Mouse (Mus musculus): ENCODE data around the gene H2-K1. TPM values are rescaled to one million over a fixed set of nuclear protein-coding genes. Genes with fewer than 3 reads are reported as not detected.
A peak's percentile ranks its signal among the peaks of the same experiment; 100 is the strongest.

H2-K1 gene
- polyA plus RNA-seq, 2 experiments = 25.5 to 27.0 TPM

- Histone ChIP-seq H3K36me3 (ENCODE audit: control insufficient read depth, insufficient read depth, low read length) (peaks cover 41% of the 10 kb centered on the region), H3K4me1 (ENCODE audit: control insufficient read depth, insufficient read depth, low read length) (peaks cover 37% of the 10 kb centered on the region), H3K9ac (ENCODE audit: low read depth, low read length, severe bottlenecking) (no peak overlapping the region), H3K4me2 (replicated peaks; ENCODE audit: low read depth, low read length, severe bottlenecking) (peak overlapping the region; percentile 94; the same call in 1 of the 2 replicates), H3K27ac (replicated peaks; ENCODE audit: low read depth, low read length) (no peak overlapping the region), H3K27me3 (ENCODE audit: control insufficient read depth, insufficient read depth, low read length) (no peaks in the 10 kb centered on the region), H3K4me3 (replicated peaks; ENCODE audit: low read length) (peak overlapping the region; percentile 91; the same call in 1 of the 2 replicates), H3K9me3 (ENCODE audit: control insufficient read depth, low read length) (no peaks in the 10 kb centered on the region)
- DNase-seq (ENCODE audit: low spot score) (no peak), ATAC-seq (ENCODE audit: low FRiP score, low read depth) (no peak)
- no peak for TF ChIP-seq POLR2A (IDR thresholded peaks at IDR 0.05; ENCODE audit: borderline replicate concordance, extremely low read depth, insufficient read depth, insufficient read length)
- WGBS = 33% methylated on average over 2 of the region's 2 CpGs
Measured at GRCm38 (mm10) chr17:34026221-34026620, 26.1 kb upstream of the H2-K1 start.

- peaks cover 37% of the 10 kb centered on the region for H3K4me1 ChIP-seq (ENCODE audit: control insufficient read depth, insufficient read depth, low read length)
- ATAC-seq (ENCODE audit: low FRiP score, low read depth) (no peak), DNase-seq (ENCODE audit: low spot score) (no peak)
- H3K36me3 ChIP-seq (ENCODE audit: control insufficient read depth, insufficient read depth, low read length) = peaks cover 45% of the 10 kb centered on the region
- H3K9me3 ChIP-seq (ENCODE audit: control insufficient read depth, low read length) = no peaks in the 10 kb centered on the region
- H3K27me3 ChIP-seq (ENCODE audit: control insufficient read depth, insufficient read depth, low read length) = no peaks in the 10 kb centered on the region
- no peak overlapping the region for H3K27ac ChIP-seq (replicated peaks; ENCODE audit: low read depth, low read length)
- H3K4me3 ChIP-seq (replicated peaks; ENCODE audit: low read length) = peak overlapping the region; percentile 91
- no peak for TF ChIP-seq POLR2A (IDR thresholded peaks at IDR 0.05; ENCODE audit: borderline replicate concordance, extremely low read depth, insufficient read depth, insufficient read length)
- no peak overlapping the region for H3K9ac ChIP-seq (ENCODE audit: low read depth, low read length, severe bottlenecking)
- 26% methylated on average over 7 of the region's 7 CpGs for WGBS
- H3K4me2 ChIP-seq (replicated peaks; ENCODE audit: low read depth, low read length, severe bottlenecking) = peak overlapping the region; percentile 94
Measured at GRCm38 (mm10) chr17:34025756-34026151, 25.6 kb upstream of the H2-K1 start.

DNA sequence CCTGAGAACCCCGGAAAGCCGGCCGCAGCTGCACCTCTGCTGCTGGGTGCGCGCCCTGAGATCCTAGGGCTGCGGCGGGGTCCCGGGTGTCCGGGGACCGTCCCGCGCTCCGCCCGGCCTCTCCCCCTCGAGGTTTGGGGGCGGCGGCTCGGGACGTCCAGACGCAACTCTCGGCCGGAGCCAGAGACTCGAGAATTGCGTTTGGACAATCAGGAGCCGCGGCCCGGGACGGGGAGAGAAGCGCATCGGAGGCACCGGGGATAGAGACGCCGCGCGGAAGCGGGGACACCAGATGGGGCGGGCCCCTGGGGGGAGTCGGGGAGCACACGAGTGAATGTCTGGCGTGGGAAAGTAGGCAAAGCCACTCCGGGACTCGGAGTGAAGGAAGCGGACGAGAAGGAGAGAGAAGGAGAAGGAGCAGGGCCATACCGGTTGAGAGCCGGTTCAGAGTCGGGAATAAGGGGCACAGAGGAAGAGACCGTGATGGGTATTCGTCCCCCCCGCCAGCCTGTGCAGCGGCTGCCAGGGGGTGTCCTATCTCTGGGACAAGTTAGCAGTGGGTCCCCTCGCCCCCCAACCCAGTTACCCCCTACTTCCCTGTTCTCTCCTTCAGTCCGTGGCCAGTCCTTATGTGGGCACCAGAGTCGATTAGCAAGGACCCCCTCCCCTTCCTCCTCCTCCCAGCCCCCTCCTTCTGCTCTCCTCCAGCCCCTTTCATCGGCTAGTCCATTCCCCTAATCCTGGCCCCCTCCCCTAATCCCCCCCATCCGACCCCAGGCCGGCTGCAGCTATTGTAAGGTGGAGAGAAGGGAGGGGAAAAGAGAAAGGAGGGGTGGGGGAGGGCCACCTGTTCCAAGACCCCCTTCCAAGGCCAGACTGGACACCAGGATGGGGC is 25.0 kb upstream of the H2-K1 start:
- 3% methylated on average over 36 of the region's 57 CpGs for WGBS
- H3K9me3 ChIP-seq (ENCODE audit: control insufficient read depth, low read length) = no peaks in the 10 kb centered on the region
- H3K9ac ChIP-seq (ENCODE audit: low read depth, low read length, severe bottlenecking) = peak overlapping the region; percentile 89
- peak overlapping the region; percentile 91 for H3K4me3 ChIP-seq (replicated peaks; ENCODE audit: low read length)
- H3K36me3 ChIP-seq (ENCODE audit: control insufficient read depth, insufficient read depth, low read length) = peaks cover 43% of the 10 kb centered on the region
- peak overlapping the region; percentile 92 for H3K27ac ChIP-seq (replicated peaks; ENCODE audit: low read depth, low read length)
- peak; percentile 1; the same call in 1 of the 2 replicates for ATAC-seq (ENCODE audit: low FRiP score, low read depth)
- peaks cover 33% of the 10 kb centered on the region for H3K4me1 ChIP-seq (ENCODE audit: control insufficient read depth, insufficient read depth, low read length)
- H3K4me2 ChIP-seq (replicated peaks; ENCODE audit: low read depth, low read length, severe bottlenecking) = peak overlapping the region; percentile 94
- DNase-seq (ENCODE audit: low spot score) = no peak
- TF ChIP-seq POLR2A (IDR thresholded peaks at IDR 0.05; ENCODE audit: borderline replicate concordance, extremely low read depth, insufficient read depth, insufficient read length) = no peak
- no peaks in the 10 kb centered on the region for H3K27me3 ChIP-seq (ENCODE audit: control insufficient read depth, insufficient read depth, low read length)

GRCm38 (mm10) chr17:34024317-34024821 is 24.2 kb upstream of the H2-K1 start, which contains the start of gene Ring1:
TSS of gene Ring1 (minus strand) at chr17:34024680.
- Histone ChIP-seq H3K4me3 (replicated peaks; ENCODE audit: low read length) (peak within 1 kb of the TSS; percentile 91), H3K9me3 (ENCODE audit: control insufficient read depth, low read length) (no peaks in the 10 kb centered on the region), H3K27ac (replicated peaks; ENCODE audit: low read depth, low read length) (peak within 1 kb of the TSS; percentile 92), H3K36me3 (ENCODE audit: control insufficient read depth, insufficient read depth, low read length) (peaks cover 35% of the 10 kb centered on the region), H3K27me3 (ENCODE audit: control insufficient read depth, insufficient read depth, low read length) (no peaks in the 10 kb centered on the region), H3K4me2 (replicated peaks; ENCODE audit: low read depth, low read length, severe bottlenecking) (peak within 1 kb of the TSS; percentile 94), H3K4me1 (ENCODE audit: control insufficient read depth, insufficient read depth, low read length) (peaks cover 27% of the 10 kb centered on the region), H3K9ac (ENCODE audit: low read depth, low read length, severe bottlenecking) (peak within 1 kb of the TSS; percentile 89)
- DNase-seq (ENCODE audit: low spot score) (peak; percentile 82), ATAC-seq (ENCODE audit: low FRiP score, low read depth) (peak; percentile 83)
- TF ChIP-seq POLR2A (IDR thresholded peaks at IDR 0.05; ENCODE audit: borderline replicate concordance, extremely low read depth, insufficient read depth, insufficient read length) = peak; percentile 82; the same call in 1 of the 2 replicates
- WGBS = 0% methylated on average over 19 of the region's 58 CpGs

- peaks cover 27% of the 10 kb centered on the region for H3K4me1 ChIP-seq (ENCODE audit: control insufficient read depth, insufficient read depth, low read length)
- no peak for ATAC-seq (ENCODE audit: low FRiP score, low read depth)
- WGBS = 69% methylated on average over 9 of the region's 9 CpGs
- H3K27ac ChIP-seq (replicated peaks; ENCODE audit: low read depth, low read length) = no peak overlapping the region
- DNase-seq (ENCODE audit: low spot score) = no peak
- H3K9me3 ChIP-seq (ENCODE audit: control insufficient read depth, low read length) = no peaks in the 10 kb centered on the region
- H3K9ac ChIP-seq (ENCODE audit: low read depth, low read length, severe bottlenecking) = peak overlapping the region; percentile 89; the same call in 1 of the 2 replicates
- peaks cover 28% of the 10 kb centered on the region for H3K36me3 ChIP-seq (ENCODE audit: control insufficient read depth, insufficient read depth, low read length)
- H3K4me2 ChIP-seq (replicated peaks; ENCODE audit: low read depth, low read length, severe bottlenecking) = peak overlapping the region; percentile 94
- H3K4me3 ChIP-seq (replicated peaks; ENCODE audit: low read length) = peak overlapping the region; percentile 91
- TF ChIP-seq POLR2A (IDR thresholded peaks at IDR 0.05; ENCODE audit: borderline replicate concordance, extremely low read depth, insufficient read depth, insufficient read length) = no peak
- H3K27me3 ChIP-seq (ENCODE audit: control insufficient read depth, insufficient read depth, low read length) = no peaks in the 10 kb centered on the region
Measured at GRCm38 (mm10) chr17:34023678-34024077, 23.5 kb upstream of the H2-K1 start.

Measured in limb, embryonic 14.5 days (tissue).